Mouse (Mus musculus): ENCODE results near the gene Zscan10.
A peak's percentile ranks its signal among the peaks of the same experiment; 100 is the strongest.

- peak; percentile 98 for TF ChIP-seq CTCF (IDR thresholded peaks at IDR 0.05; ENCODE audit: extremely low read depth, insufficient read depth, insufficient read length, insufficient replicate concordance)
- TF ChIP-seq POLR2A (IDR thresholded peaks at IDR 0.05; ENCODE audit: low read depth, low read length) = no peak
Measured at GRCm38 (mm10) chr17:23610361-23610800, 9.7 kb downstream of the Zscan10 start.
